Mouse (Mus musculus) ES-E14 (cell line): ENCODE measurements around the gene Asic1.

Experiments
- CHD2 ChIP-seq: IDR thresholded peaks from 2 replicates; pipeline ENCODE4 v1.6.1; 2014; ENCODE audit warnings: mild to moderate bottlenecking, low read depth, low read length, inconsistent platforms
- MAFK ChIP-seq: IDR thresholded peaks from 2 replicates; pipeline ENCODE4 v1.6.1; 2014; ENCODE audit warnings: mild to moderate bottlenecking, low read depth, low read length, inconsistent platforms; ENCODE audit not compliant: insufficient read depth
- ZC3H11A ChIP-seq: IDR thresholded peaks from 2 replicates; pipeline ENCODE4 v1.6.1; 2012; ENCODE audit warnings: low read depth, mild to moderate bottlenecking, inconsistent platforms, low read length, borderline replicate concordance
- ZNF384 ChIP-seq: IDR thresholded peaks from 2 replicates; pipeline ENCODE4 v1.6.1; 2012; ENCODE audit warnings: low read depth, low read length, inconsistent platforms

- TF ChIP-seq CHD2 (no peak), ZC3H11A (no peak), ZNF384 (no peak), MAFK (no peak)
Measured at GRCm38 (mm10) chr15:99651163-99651872, 18.9 kb upstream of the Asic1 start, which contains the start of gene Racgap1.
